Mouse (Mus musculus): ENCODE results near the gene Ank.
"Not testable (repeated sequence)": the region's sequence is repeated elsewhere in the genome, so short reads cannot be mapped to it uniquely, and the experiment has no call there.

Gene Ank

GRCm38 (mm10) chr15:27466131-27467080 is at the start of gene Ank:
Gene Ank, plus strand, starts transcription at chr15:27466677.
- peak; percentile 65 to 79 for DNase-seq (ENCODE audit: low spot score in 2 of 2)

DNA sequence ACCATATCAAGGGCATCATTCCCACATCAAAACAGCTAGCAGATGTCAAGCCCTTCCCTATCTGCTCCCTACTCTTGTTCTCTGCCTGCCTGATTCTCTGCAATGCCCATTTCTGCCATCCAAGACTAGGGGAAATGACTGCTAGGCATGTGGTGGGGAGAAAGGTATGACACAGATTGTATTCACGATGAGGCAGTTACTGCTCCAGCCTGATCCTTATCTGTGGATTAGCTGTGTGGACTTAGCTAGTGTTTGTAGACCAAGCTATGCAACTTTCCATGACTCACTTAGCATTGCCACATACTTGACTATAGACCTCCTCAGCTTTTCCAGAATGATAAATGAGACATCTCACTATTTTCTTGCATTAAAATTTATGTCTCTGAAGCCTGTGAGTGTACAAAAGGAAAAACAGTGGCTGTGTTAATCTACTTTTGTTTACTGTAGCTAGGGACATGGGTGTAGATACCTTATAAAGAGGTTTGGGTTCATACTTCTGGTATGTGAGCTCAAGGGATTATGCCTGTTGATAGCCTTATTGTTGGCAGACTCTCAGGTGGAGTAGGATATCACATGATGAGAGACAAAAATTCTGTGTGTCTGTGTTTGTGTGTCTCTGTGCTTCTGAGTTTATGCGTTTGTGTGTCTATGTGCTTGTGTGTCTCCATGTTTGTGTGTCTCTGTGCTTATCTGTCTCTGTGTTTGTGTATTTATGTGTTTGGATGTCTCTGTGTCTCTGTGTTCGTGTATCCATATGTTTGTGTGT is 47.7 kb upstream of the Ank start:
- peak; percentile 6 to 16 for DNase-seq (ENCODE audit: low spot score in 2 of 2)

- no peak for DNase-seq (ENCODE audit: low spot score in 2 of 2)
These were observed 44.9 kb upstream of the Ank start for GRCm38 (mm10) chr15:27421531-27421930.

DNA sequence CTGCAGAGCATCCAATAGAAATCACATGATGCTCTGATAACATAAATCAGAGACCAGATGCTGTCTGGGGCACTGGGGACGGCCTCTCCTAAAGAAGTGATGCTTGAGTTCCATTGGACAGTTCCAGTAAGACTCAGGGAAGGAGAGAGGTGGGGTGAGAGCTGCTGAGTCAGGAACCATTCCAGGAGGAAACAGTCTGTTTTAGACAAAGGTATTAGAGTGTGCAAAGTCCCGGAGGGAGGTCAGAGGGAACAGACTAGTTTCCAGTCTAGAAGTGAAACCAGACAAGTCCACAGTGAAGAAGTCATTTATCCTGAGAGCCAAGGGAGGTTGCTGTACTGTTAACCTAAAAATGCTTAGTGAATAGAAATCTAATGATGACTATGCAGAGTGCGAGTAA is 38.9 kb upstream of the Ank start:
- DNase-seq (ENCODE audit: low spot score in 2 of 2) = no peak

DNA sequence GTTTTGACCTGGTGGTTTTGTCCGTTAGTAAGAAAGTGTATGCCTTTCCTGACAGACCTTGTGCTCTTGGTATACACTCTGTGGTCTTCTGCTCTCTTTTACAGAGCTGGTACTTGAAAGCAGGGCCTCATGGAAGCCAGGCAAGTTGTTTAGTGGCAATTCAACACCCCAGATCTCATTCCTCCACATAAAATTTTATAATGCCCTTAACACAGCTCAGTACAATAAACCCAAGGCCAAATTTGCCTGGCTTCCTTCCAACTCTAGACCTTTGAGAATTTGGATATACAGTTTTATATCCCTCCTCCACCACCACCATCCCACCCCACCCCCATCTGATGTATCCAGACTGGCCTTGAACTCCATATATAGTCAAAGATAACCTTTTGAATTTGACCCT is 36.2 kb upstream of the Ank start:
- no peak for DNase-seq (ENCODE audit: low spot score in 2 of 2)

- no peak for DNase-seq (ENCODE audit: low spot score in 2 of 2)
These were observed 33.4 kb upstream of the Ank start for GRCm38 (mm10) chr15:27432851-27433615.

DNA sequence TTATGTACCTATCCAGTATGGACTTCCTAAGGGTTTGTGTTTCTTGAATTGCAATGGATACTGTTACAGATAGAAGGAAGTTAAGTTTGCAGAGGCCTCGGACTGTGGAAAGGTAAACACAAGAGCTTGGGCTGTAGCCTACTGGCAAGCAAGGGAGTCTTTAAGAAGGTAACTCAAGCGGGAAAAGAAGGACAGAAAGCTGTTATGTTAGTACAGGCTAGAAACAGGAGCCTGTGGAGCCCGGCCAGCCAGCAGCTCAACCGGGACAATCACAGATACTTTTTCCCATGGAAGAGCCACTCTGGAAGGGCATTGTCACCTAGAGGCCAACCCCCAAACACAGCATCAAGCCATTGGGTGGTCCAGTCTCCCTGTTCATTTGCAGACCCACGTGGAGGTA is 31.1 kb upstream of the Ank start:
- no peak for DNase-seq (ENCODE audit: low spot score in 2 of 2)

DNA sequence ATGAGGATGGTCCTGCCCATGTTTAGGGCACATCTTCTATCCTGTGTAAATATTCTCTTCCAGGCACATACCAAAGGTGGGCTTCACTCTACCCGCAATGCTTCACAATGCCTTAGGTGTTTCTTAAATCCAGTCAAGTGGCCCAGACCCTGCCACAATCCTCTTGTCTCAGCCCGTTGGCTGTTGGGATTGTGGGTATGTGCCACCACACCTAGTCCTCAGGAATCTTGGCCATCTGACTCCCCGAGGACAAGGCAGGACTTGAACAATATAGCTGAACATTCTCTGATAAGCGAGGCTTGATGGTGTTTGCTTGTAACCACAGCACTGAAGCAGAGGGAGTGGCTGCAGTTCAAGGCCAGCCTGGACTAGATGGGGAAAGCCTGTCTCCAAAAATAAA is 30.3 kb upstream of the Ank start:
- DNase-seq (ENCODE audit: low spot score in 2 of 2) = no peak

GRCm38 (mm10) chr15:27441053-27441452 is 25.4 kb upstream of the Ank start:
- DNase-seq (ENCODE audit: low spot score in 2 of 2) = no peak

DNA sequence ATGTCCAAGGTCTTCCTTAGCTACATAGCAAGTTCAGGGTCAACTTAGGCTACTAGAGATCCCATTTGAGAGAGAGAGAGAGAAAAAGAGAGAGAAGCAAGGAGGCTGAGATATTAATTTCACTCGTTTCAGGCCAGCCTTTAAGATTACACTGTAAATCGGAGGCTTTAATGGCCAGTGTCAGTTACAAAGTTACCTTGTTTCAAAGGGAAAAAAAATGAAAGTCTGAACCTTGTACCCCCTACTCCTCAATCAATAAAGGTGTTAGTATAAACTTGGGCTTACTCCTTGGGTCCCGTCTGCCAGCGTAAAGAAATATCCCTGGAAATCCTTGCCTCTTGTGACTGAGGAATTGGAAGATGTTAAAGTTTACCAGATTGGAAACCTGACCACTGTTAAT is 24.9 kb upstream of the Ank start:
- no peak for DNase-seq (ENCODE audit: low spot score in 2 of 2)

DNA sequence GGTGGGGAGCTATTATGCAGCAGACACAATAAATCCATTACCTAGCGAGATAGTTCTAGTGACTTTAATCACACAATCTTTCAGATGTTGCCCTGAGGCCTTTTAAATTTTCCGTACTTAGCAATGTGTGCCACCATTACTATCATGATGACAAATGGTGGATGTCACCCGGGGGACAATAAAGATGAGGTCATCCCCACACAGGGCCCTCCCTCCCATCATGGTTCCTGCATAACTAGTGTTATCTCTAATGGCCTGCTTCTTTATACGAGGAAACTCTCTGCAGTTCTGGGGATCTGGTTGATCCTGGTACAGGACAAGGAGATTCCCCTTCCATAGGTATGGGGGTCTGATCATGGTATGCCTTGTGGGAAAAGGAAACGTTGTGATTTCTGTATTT is 24.5 kb upstream of the Ank start:
- DNase-seq (ENCODE audit: low spot score in 2 of 2) = no peak

DNA sequence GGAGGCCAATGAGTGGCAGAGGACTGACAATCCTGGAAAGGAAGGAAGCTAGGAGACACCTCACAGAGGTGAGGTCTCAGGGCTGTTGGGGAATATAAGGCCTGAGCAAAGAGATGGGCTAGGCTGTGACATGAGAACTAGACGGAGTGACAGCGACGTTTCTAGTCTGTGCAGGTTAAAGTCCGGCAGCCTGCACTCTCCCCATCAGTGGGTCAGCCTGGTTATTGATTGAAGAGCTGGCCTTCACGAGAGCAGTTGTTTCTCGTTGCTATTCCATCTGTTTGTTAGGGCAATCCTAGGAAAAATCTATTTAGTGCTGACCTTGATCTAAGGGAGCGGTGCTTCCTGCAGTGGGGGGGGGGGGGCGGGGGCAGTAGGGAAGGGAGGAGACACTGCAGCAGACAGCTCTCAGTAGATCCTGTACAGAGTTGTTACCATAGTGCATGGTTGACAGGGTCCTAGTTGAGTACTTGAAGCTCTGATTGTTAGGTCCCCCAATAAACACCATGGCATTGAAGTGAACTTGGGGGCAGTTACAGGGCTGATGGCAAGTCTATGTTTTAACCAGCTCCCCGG is 21.6 kb upstream of the Ank start:
- DNase-seq (ENCODE audit: low spot score in 2 of 2) = no peak

DNA sequence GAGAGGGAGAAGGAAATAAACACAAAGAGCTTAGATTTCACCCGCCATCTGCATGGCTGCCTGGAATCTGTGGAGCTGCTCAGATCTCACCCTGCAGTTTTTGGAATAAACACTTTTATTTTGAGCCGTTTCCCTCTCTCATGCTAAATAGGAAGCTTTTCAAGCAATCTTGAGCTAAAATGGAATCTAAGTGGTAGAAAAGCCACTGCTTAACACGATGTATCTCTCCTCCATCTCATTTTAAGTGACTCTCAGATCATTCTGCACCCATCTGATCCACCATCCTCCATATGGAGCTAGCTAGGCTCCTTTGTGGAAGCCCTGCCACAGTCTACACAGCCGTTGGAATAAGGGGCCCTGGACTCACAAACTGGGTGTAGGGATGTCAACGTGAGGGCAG is 15.8 kb upstream of the Ank start:
- DNase-seq (ENCODE audit: low spot score in 2 of 2) = no peak

GRCm38 (mm10) chr15:27451760-27452159 is 14.7 kb upstream of the Ank start:
- DNase-seq (ENCODE audit: low spot score in 2 of 2) = no peak

GRCm38 (mm10) chr15:27452496-27452895 is 14.0 kb upstream of the Ank start:
- no peak for DNase-seq (ENCODE audit: low spot score in 2 of 2)

DNA sequence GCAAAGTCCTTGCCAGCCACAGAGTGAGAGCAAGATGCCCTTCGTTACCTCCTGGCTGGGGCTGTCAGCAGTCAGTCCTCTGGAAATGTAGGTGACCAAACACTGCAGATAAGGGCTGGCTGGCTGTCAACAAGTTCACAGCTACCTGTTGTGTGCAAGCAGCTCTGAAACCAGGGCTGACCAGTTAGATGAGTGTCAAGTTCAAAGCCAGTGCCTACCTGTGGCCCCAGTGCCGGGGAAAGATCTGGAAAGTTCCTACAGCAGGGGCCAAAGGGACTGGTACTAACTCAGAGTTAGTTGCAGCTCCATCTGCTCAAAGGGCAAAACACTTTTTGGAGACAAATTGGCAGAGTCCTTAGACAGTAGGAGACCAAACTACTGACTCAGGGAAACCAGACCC is 9.5 kb upstream of the Ank start:
- no peak for DNase-seq (ENCODE audit: low spot score in 2 of 2)

GRCm38 (mm10) chr15:27459781-27460180 is 6.7 kb upstream of the Ank start:
- not testable (repeated sequence) for DNase-seq (ENCODE audit: low spot score in 2 of 2)

- DNase-seq (ENCODE audit: low spot score in 2 of 2) = no peak
These were observed 4.9 kb upstream of the Ank start for GRCm38 (mm10) chr15:27461336-27462245.

DNA sequence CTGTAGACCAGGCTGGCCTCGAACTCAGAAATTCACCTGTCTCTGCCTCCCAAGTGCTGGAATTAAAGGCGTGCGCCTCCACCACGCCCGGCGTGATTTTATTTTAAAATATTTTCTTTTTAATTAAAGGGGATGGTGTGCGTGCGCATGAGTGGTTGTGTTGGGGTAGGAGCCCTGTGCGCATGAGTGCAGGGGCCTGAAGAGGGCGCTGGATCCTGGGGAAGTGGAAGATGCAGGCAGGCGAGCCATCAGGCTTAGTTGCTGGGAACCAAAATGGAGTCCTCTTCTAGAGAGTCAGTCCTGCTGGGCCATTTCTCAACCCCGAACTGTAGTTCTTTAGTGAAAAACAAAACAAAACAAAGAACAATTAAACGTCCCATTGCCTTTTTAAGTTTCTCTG is 2.6 kb upstream of the Ank start:
- DNase-seq (ENCODE audit: low spot score in 2 of 2) = no peak

DNA sequence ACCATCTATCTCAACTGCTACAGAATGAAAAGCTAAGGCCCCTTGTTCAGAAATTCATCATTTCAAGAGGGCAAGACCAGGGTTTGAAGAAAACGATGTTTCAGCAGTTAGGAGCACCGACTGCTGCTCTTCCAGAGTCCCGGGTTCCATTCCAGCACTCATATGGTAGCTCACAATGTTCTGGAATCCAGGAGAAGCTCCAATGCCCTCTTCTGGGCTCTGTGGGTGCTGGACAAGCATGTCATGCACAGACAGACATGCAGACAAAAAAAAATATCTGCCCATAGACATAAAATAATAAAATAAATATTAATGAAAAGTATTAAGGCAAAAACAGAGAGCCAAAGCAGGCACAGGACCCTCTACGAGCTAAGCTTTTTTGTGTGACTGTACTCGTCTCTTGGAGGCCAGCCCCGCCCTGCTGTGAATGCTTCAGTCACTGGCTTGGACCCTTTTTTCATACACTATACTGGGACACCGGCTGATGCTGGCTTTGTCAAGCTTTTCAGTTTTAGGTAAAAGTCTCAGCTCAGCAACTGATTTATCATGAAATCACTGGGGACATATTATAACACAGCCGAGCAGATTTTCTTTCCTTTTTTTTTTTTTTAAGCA is 979 bp upstream of the Ank start:
- DNase-seq (ENCODE audit: low spot score in 2 of 2) = no peak

Measured in urinary bladder, postnatal 36 days (tissue).